Mouse (Mus musculus) lung, embryonic 14.5 days (tissue): ENCODE results near the gene Maz. TPM values are rescaled to one million over a fixed set of nuclear protein-coding genes. Genes with fewer than 3 reads are reported as not detected.

Source experiments
- ATAC-seq: fragments of 200-750 bp; cut with Nextera tagmentation; 2 replicates; pipeline ENCODE4 v1.8.0; 2017; ENCODE audit warnings: mild to moderate bottlenecking, moderate TSS enrichment, moderate library complexity; ENCODE audit not compliant: insufficient read depth
- DNase-seq: peaks from one replicate; pipeline ENCODE4 v3.0.0-alpha.2; 2015
- H3K27ac ChIP-seq: fragments of 300-500 bp; sonication (generic); 2 replicates; pipeline ENCODE4 v1.5.1; 2014; ENCODE audit warnings: low read depth, mild to moderate bottlenecking, moderate library complexity
- H3K27me3 ChIP-seq: fragments of 300-500 bp; sonication (generic); 2 replicates; pipeline ENCODE4 v1.6.1; 2014; ENCODE audit warnings: low read length, control low read depth; ENCODE audit not compliant: insufficient read depth
- H3K36me3 ChIP-seq: fragments of 300-500 bp; sonication (generic); 2 replicates; pipeline ENCODE4 v1.6.1; 2014; ENCODE audit warnings: control low read depth; ENCODE audit not compliant: insufficient read depth
- H3K4me1 ChIP-seq: fragments of 300-500 bp; sonication (generic); 2 replicates; pipeline ENCODE4 v1.6.1; 2014; ENCODE audit warnings: antibody characterized with exemption, control low read depth; ENCODE audit not compliant: insufficient read depth
- H3K4me2 ChIP-seq: fragments of 300-500 bp; sonication (generic); 2 replicates; pipeline ENCODE4 v1.6.1; 2014; ENCODE audit warnings: mild to moderate bottlenecking
- H3K4me3 ChIP-seq: fragments of 300-500 bp; sonication (generic); 2 replicates; pipeline ENCODE4 v1.5.1; 2014; ENCODE audit warnings: low read depth, low read length
- H3K9ac ChIP-seq: fragments of 300-500 bp; sonication (generic); 2 replicates; pipeline ENCODE4 v1.6.1; 2014
- H3K9me3 ChIP-seq: fragments of 300-500 bp; sonication (generic); 2 replicates; pipeline ENCODE4 v1.6.1; 2016; ENCODE audit warnings: low read depth, low read length, control low read depth
- CTCF ChIP-seq: IDR thresholded peaks from 2 replicates; pipeline ENCODE4 v1.5.1; 2016; ENCODE audit warnings: antibody characterized with exemption, low read depth
- WGBS: fragments of 180-500 bp; shearing (Covaris S2); extraction: QIAGEN DNeasy Blood & Tissue Kit; methylation state at CpG from one replicate; pipeline ENCODE4 v1.1.7; 2014; 5-methylcytosine and 5-hydroxymethylcytosine counted together
- polyA plus RNA-seq: library from polyadenylated mRNA; unstranded; fragments of >200 nt; fragmentation: Nextera tagmentation; extraction: Ambion mirVana; gene quantifications from 2 replicates; pipeline ENCODE4 v1.2.1, GENCODE M21; 2014

The Maz gene
- polyA plus RNA-seq: 74.3 and 90.8 TPM in 2 replicates

- H3K27ac ChIP-seq: peak within 1 kb of the TSS; percentile 99
- peak within 1 kb of the TSS; percentile 99 for H3K4me2 ChIP-seq
- ATAC-seq (peak; percentile 89), DNase-seq (peak; percentile 100)
- peaks cover 73% of the 10 kb centered on the region for H3K36me3 ChIP-seq
- peaks cover 22% of the 10 kb centered on the region for H3K4me1 ChIP-seq
- no peak for TF ChIP-seq CTCF
- H3K9me3 ChIP-seq: no peaks in the 10 kb centered on the region
- H3K9ac ChIP-seq: peak within 1 kb of the TSS; percentile 97
- WGBS: under 1% methylated on average over 60 of the region's 63 CpGs
- H3K27me3 ChIP-seq: no peaks in the 10 kb centered on the region
- peak within 1 kb of the TSS; percentile 97 for H3K4me3 ChIP-seq
These were observed at the start of gene Maz for GRCm38 (mm10) chr7:127026984-127027726. Gene Maz (minus strand): TSS chr7:127027037.

- Histone ChIP-seq H3K9ac (no peak overlapping the region), H3K27ac (no peak overlapping the region), H3K27me3 (no peaks in the 10 kb centered on the region), H3K36me3 (no peaks in the 10 kb centered on the region), H3K4me1 (no peaks in the 10 kb centered on the region), H3K4me2 (no peak overlapping the region), H3K4me3 (no peak overlapping the region), H3K9me3 (no peaks in the 10 kb centered on the region)
- no peak for TF ChIP-seq CTCF
- ATAC-seq (no peak), DNase-seq (no peak)
- 78% methylated on average over 5 of the region's 5 CpGs for WGBS
These were observed 49.4 kb upstream of the Maz start for GRCm38 (mm10) chr7:127076188-127076587.

GRCm38 (mm10) chr7:127073221-127073620 is 46.4 kb upstream of the Maz start:
- DNase-seq: peak; percentile 52
- ATAC-seq: no peak
- no peak overlapping the region for H3K9ac ChIP-seq
- no peaks in the 10 kb centered on the region for H3K27me3 ChIP-seq
- H3K27ac ChIP-seq: no peak overlapping the region
- no peak overlapping the region for H3K4me2 ChIP-seq
- H3K36me3 ChIP-seq: no peaks in the 10 kb centered on the region
- no peaks in the 10 kb centered on the region for H3K9me3 ChIP-seq
- H3K4me1 ChIP-seq: no peaks in the 10 kb centered on the region
- no peak for TF ChIP-seq CTCF
- WGBS: 83% methylated on average over 4 of the region's 4 CpGs
- no peak overlapping the region for H3K4me3 ChIP-seq

GRCm38 (mm10) chr7:127070871-127071413 is 44.1 kb upstream of the Maz start:
- Histone ChIP-seq H3K4me3 (no peak overlapping the region), H3K27me3 (no peaks in the 10 kb centered on the region), H3K27ac (no peak overlapping the region), H3K9me3 (no peaks in the 10 kb centered on the region), H3K4me1 (no peaks in the 10 kb centered on the region), H3K9ac (no peak overlapping the region), H3K36me3 (no peaks in the 10 kb centered on the region), H3K4me2 (no peak overlapping the region)
- DNase-seq (no peak), ATAC-seq (no peak)
- 64% methylated on average over 4 of the region's 4 CpGs for WGBS
- TF ChIP-seq CTCF: no peak

- Histone ChIP-seq H3K4me2 (no peak overlapping the region), H3K9ac (no peak overlapping the region), H3K4me3 (no peak overlapping the region), H3K27ac (no peak overlapping the region), H3K4me1 (no peaks in the 10 kb centered on the region), H3K36me3 (no peaks in the 10 kb centered on the region), H3K27me3 (no peaks in the 10 kb centered on the region), H3K9me3 (no peaks in the 10 kb centered on the region)
- ATAC-seq (no peak), DNase-seq (no peak)
- no peak for TF ChIP-seq CTCF
- 66% methylated on average over 4 of the region's 4 CpGs for WGBS
These were observed 39.5 kb upstream of the Maz start for GRCm38 (mm10) chr7:127066317-127066716.

- 0 out of 2 replicates have a peak, but pooled peaks have one; percentile 4 for TF ChIP-seq CTCF
- no peaks in the 10 kb centered on the region for H3K36me3 ChIP-seq
These were observed 38.7 kb upstream of the Maz start for GRCm38 (mm10) chr7:127065538-127065937.

GRCm38 (mm10) chr7:127055026-127055585 is 28.3 kb upstream of the Maz start:
- no peak overlapping the region for H3K9ac ChIP-seq
- WGBS: 58% methylated on average over 5 of the region's 5 CpGs
- DNase-seq (no peak), ATAC-seq (no peak)
- H3K9me3 ChIP-seq: no peaks in the 10 kb centered on the region
- H3K36me3 ChIP-seq: no peaks in the 10 kb centered on the region
- H3K4me2 ChIP-seq: no peak overlapping the region
- H3K4me1 ChIP-seq: no peaks in the 10 kb centered on the region
- H3K4me3 ChIP-seq: no peak overlapping the region
- TF ChIP-seq CTCF: no peak
- no peaks in the 10 kb centered on the region for H3K27me3 ChIP-seq
- no peak overlapping the region for H3K27ac ChIP-seq

More at GRCm38 (mm10) chr7:127065538-127065937, 38.7 kb upstream of the Maz start:
- no peak for ATAC-seq
- Histone ChIP-seq H3K4me1 (no peaks in the 10 kb centered on the region), H3K9me3 (no peaks in the 10 kb centered on the region), H3K27ac (no peak overlapping the region), H3K9ac (no peak overlapping the region), H3K4me3 (no peak overlapping the region), H3K4me2 (no peak overlapping the region), H3K27me3 (no peaks in the 10 kb centered on the region)
- 79% methylated on average over 6 of the region's 6 CpGs for WGBS
- DNase-seq: no peak
